Mouse (Mus musculus) layer of hippocampus, postnatal 14 days (tissue): Measurements from ENCODE around the gene Zdhhc14. TPM values are rescaled to one million over a fixed set of nuclear protein-coding genes. Genes with fewer than 3 reads are reported as not detected.
A peak's percentile ranks its signal among the peaks of the same experiment; 100 is the strongest.

ENCODE experiments used
- DNase-seq, 2 experiments: peaks; one replicate each; pipeline ENCODE4 v3.0.0; 2021 to 2022; ENCODE audit warnings: low spot score in 2 of 2, mixed read lengths in 1 of 2
- total RNA-seq, 2 experiments: library from RNA; stranded (reverse); gene quantifications; 2 replicates each; pipeline ENCODE4 v1.2.3; 2021

Gene Zdhhc14
- total RNA-seq, 2 experiments from 2014 or later, result 41.2 to 42.2 TPM

- no peak for DNase-seq
Measured at GRCm38 (mm10) chr17:5723601-5724189, 231.3 kb downstream of the Zdhhc14 start.

- no peak for DNase-seq
Measured at GRCm38 (mm10) chr17:5729587-5730125, 237.3 kb downstream of the Zdhhc14 start.

- DNase-seq, result no peak
Measured at GRCm38 (mm10) chr17:5730538-5730937, 238.2 kb downstream of the Zdhhc14 start.

GRCm38 (mm10) chr17:5733400-5733799 is 241.0 kb downstream of the Zdhhc14 start:
- DNase-seq, result peak in 1 of 2 experiments; percentile 39

GRCm38 (mm10) chr17:5741061-5741460 is 248.7 kb downstream of the Zdhhc14 start:
- DNase-seq, result no peak

GRCm38 (mm10) chr17:5744016-5744415 is 251.7 kb downstream of the Zdhhc14 start:
- no peak for DNase-seq

GRCm38 (mm10) chr17:5746378-5746777 is 254.0 kb downstream of the Zdhhc14 start:
- no peak for DNase-seq

GRCm38 (mm10) chr17:5747539-5748500 is 255.5 kb downstream of the Zdhhc14 start:
- DNase-seq, result no peak

GRCm38 (mm10) chr17:5748501-5748894 is 256.1 kb downstream of the Zdhhc14 start:
- DNase-seq, result no peak

GRCm38 (mm10) chr17:5750278-5750677 is 257.9 kb downstream of the Zdhhc14 start:
- DNase-seq, result no peak

GRCm38 (mm10) chr17:5751066-5751465 is 258.7 kb downstream of the Zdhhc14 start:
- DNase-seq, result peak in 1 of 2 experiments; percentile 32

- no peak for DNase-seq
Measured at GRCm38 (mm10) chr17:5752322-5752715, 260.0 kb downstream of the Zdhhc14 start.

- DNase-seq, result peak; percentile 87 to 90
Measured at GRCm38 (mm10) chr17:5752716-5753585, 260.6 kb downstream of the Zdhhc14 start.

GRCm38 (mm10) chr17:5755489-5755888 is 263.1 kb downstream of the Zdhhc14 start:
- DNase-seq, result no peak

GRCm38 (mm10) chr17:5756065-5756464 is 263.7 kb downstream of the Zdhhc14 start:
- DNase-seq, result no peak

- no peak for DNase-seq
Measured at GRCm38 (mm10) chr17:5756855-5757254, 264.5 kb downstream of the Zdhhc14 start.

- no peak for DNase-seq
Measured at GRCm38 (mm10) chr17:5763768-5764167, 271.4 kb downstream of the Zdhhc14 start.

GRCm38 (mm10) chr17:5764270-5764669 is 271.9 kb downstream of the Zdhhc14 start:
- no peak for DNase-seq

GRCm38 (mm10) chr17:5765746-5766145 is 273.4 kb downstream of the Zdhhc14 start:
- DNase-seq, result no peak

- DNase-seq, result no peak
Measured at GRCm38 (mm10) chr17:5768164-5768705, 275.9 kb downstream of the Zdhhc14 start.
